8 mouse cellular contexts compared by ENCODE assay signal in genomic region chr11:49249811-49250421, GRCm38 (mm10). TPM values are rescaled to one million over a fixed set of nuclear protein-coding genes. Genes with fewer than 3 reads are reported as not detected.
A peak's percentile ranks its signal among the peaks of the same experiment; 100 is the strongest.
DNase-seq lines count a peak whose midpoint lies in the region; ATAC-seq and TF ChIP-seq lines count a peak whose summit lies in the region.

No protein-coding gene starts in this region.

- peak overlapping the region; percentile 57 for H3K4me3 ChIP-seq in hindbrain, embryonic 15.5 days
- H3K4me3 ChIP-seq in liver, embryonic 14.5 days (ENCODE audit: insufficient read depth in 1 of 2, low read depth in 2 of 2, low read length in 2 of 2) = peak overlapping the region; percentile 82

- H3K36me3 ChIP-seq in hindbrain, embryonic 15.5 days = 0 out of 2 replicates have a peak, but pooled peaks cover 4% of the 10 kb centered on the region
- H3K36me3 ChIP-seq in liver, embryonic 14.5 days (replicated peaks; ENCODE audit: control insufficient read depth, insufficient read depth, low read depth) = peaks cover 15% of the 10 kb centered on the region

- H3K4me1 ChIP-seq in hindbrain, embryonic 15.5 days (replicated peaks) = peaks cover 50% of the 10 kb centered on the region
- H3K4me1 ChIP-seq in liver, embryonic 14.5 days (replicated peaks; ENCODE audit: control insufficient read depth in 2 of 2, insufficient read depth in 2 of 2, low read length in 1 of 2) = peaks cover 43 to 61% of the 10 kb centered on the region in 2 experiments

- no peaks in the 10 kb centered on the region for H3K27me3 ChIP-seq in hindbrain, embryonic 15.5 days
- no peaks in the 10 kb centered on the region for H3K27me3 ChIP-seq in liver, embryonic 14.5 days (ENCODE audit: control insufficient read depth, insufficient read depth, low read length)

- peak overlapping the region; percentile 82 for H3K4me2 ChIP-seq in hindbrain, embryonic 15.5 days
- H3K4me2 ChIP-seq in liver, embryonic 14.5 days (ENCODE audit: low read depth) = peak overlapping the region; percentile 73

- no peak for TF ChIP-seq EP300 in liver, embryonic 14.5 days (IDR thresholded peaks at IDR 0.05; ENCODE audit: low read depth)

- no peaks in the 10 kb centered on the region for H3K9me3 ChIP-seq in hindbrain, embryonic 15.5 days
- no peaks in the 10 kb centered on the region for H3K9me3 ChIP-seq in liver, embryonic 14.5 days (ENCODE audit: control insufficient read depth, low read length)

- H3K27ac ChIP-seq in hindbrain, embryonic 15.5 days (replicated peaks) = peak overlapping the region; percentile 76
- peak overlapping the region; percentile 81 for H3K27ac ChIP-seq in liver, embryonic 14.5 days

- no peak for TF ChIP-seq CTCF in liver, embryonic 14.5 days (IDR thresholded peaks at IDR 0.05; ENCODE audit: low read depth)

- 32% methylated on average over 10 of the region's 10 CpGs for WGBS in hindbrain, embryonic 15.5 days
- WGBS in liver, embryonic 14.5 days (ENCODE audit: insufficient replicate concordance) = 4% methylated on average over 10 of the region's 10 CpGs

- peak; percentile 46 for DNase-seq in adrenal gland, adult 2 months
- DNase-seq in adrenal gland, adult 18-20 months (ENCODE audit: low spot score in 2 of 2) = no peak
- DNase-seq in liver, embryonic 14.5 days (ENCODE audit: low read depth in 3 of 3, low spot score in 3 of 3) = no peak
- DNase-seq in cerebellum, adult 11 months = no peak
- DNase-seq in right cerebral cortex, adult 2 months (ENCODE audit: low spot score in 2 of 2) = no peak

- peak overlapping the region; percentile 63 for H3K9ac ChIP-seq in hindbrain, embryonic 15.5 days
- H3K9ac ChIP-seq in liver, embryonic 14.5 days (replicated peaks) = peak overlapping the region; percentile 93

- peak; percentile 55 for ATAC-seq in common myeloid progenitor, adult 5-6 weeks (replicated peaks; ENCODE audit: low read depth, poor library complexity, severe bottlenecking)
- ATAC-seq in hindbrain, embryonic 15.5 days (ENCODE audit: low FRiP score, low read depth) = no peak
- ATAC-seq in liver, embryonic 14.5 days (ENCODE audit: insufficient read depth) = peak; percentile 21
- peak; percentile 73 for ATAC-seq in neutrophil, adult 5-6 weeks (ENCODE audit: extremely low read depth, insufficient number of reproducible peaks, low FRiP score, poor library complexity, severe bottlenecking)

RNA-seq across cellular contexts. Expression of gene Mgat1, which starts 5.9 kb away (rescaled TPM):
- total RNA-seq in adrenal gland, adult 2 months (2021) = 100 to 1,000 TPM; 115 to 119 TPM
- polyA plus RNA-seq in adrenal gland, adult 2 months (2012; rRNA removed) = 173 and 211 TPM in 2 replicates
- total RNA-seq in adrenal gland, adult 18-20 months (2021) = 100 to 1,000 TPM; 114 to 141 TPM
- 54.5 and 81.2 TPM in 2 replicates for total RNA-seq in common myeloid progenitor, adult 5-6 weeks (2017)
- polyA plus RNA-seq in hindbrain, embryonic 15.5 days (2015; fragmentation: Nextera tagmentation; extraction: Ambion mirVana) = 34.7 and 36.2 TPM in 2 replicates
- 22.8 and 23.7 TPM in 2 replicates for polyA plus RNA-seq in liver, embryonic 14.5 days (2012; rRNA removed)
- 22.6 and 25.7 TPM in 2 replicates for polyA plus RNA-seq in liver, embryonic 14.5 days (2014; fragmentation: Nextera tagmentation; extraction: Ambion mirVana)
- total RNA-seq in neutrophil, adult 5-6 weeks (2017) = 118 and 134 TPM in 2 replicates

RNA-seq across cellular contexts. Expression of gene Olfr1393, which starts 28.2 kb away (rescaled TPM):
- under 1 TPM in 1 of 2 experiments, not detected in 1; 0.32 TPM for total RNA-seq in adrenal gland, adult 2 months (2021)
- 0.04 TPM in 1 of 2 replicates, not detected in the other for polyA plus RNA-seq in adrenal gland, adult 2 months (2012; rRNA removed)
- not detected for total RNA-seq in adrenal gland, adult 18-20 months (2021)
- not detected in 2 replicates for total RNA-seq in common myeloid progenitor, adult 5-6 weeks (2017)
- not detected in 2 replicates for polyA plus RNA-seq in hindbrain, embryonic 15.5 days (2015; fragmentation: Nextera tagmentation; extraction: Ambion mirVana)
- 0.03 and 0.08 TPM in 2 replicates for polyA plus RNA-seq in liver, embryonic 14.5 days (2012; rRNA removed)
- 0.05 and 0.10 TPM in 2 replicates for polyA plus RNA-seq in liver, embryonic 14.5 days (2014; fragmentation: Nextera tagmentation; extraction: Ambion mirVana)
- total RNA-seq in neutrophil, adult 5-6 weeks (2017) = 0.23 and 0.98 TPM in 2 replicates

RNA-seq across cellular contexts. Expression of gene Olfr1392, which starts 35.2 kb away (rescaled TPM):
- total RNA-seq in adrenal gland, adult 2 months (2021) = not detected
- polyA plus RNA-seq in adrenal gland, adult 2 months (2012; rRNA removed) = 0.22 TPM in 1 of 2 replicates, not detected in the other
- under 1 TPM in 1 of 2 experiments, not detected in 1; 0.10 TPM for total RNA-seq in adrenal gland, adult 18-20 months (2021)
- not detected in 2 replicates for total RNA-seq in common myeloid progenitor, adult 5-6 weeks (2017)
- not detected in 2 replicates for polyA plus RNA-seq in hindbrain, embryonic 15.5 days (2015; fragmentation: Nextera tagmentation; extraction: Ambion mirVana)
- 0.01 TPM in 2 replicates for polyA plus RNA-seq in liver, embryonic 14.5 days (2012; rRNA removed)
- polyA plus RNA-seq in liver, embryonic 14.5 days (2014; fragmentation: Nextera tagmentation; extraction: Ambion mirVana) = not detected in 2 replicates
- total RNA-seq in neutrophil, adult 5-6 weeks (2017) = 0.49 and 0.58 TPM in 2 replicates

RNA-seq across cellular contexts. Expression of gene Zfp62, which starts 46.8 kb away (rescaled TPM):
- total RNA-seq in adrenal gland, adult 2 months (2021) = 10 to 100 TPM; 25.8 to 40.9 TPM
- polyA plus RNA-seq in adrenal gland, adult 2 months (2012; rRNA removed) = 2.2 and 2.7 TPM in 2 replicates
- total RNA-seq in adrenal gland, adult 18-20 months (2021) = 10 to 100 TPM; 27.0 to 34.6 TPM
- total RNA-seq in common myeloid progenitor, adult 5-6 weeks (2017) = 149 and 168 TPM in 2 replicates
- polyA plus RNA-seq in hindbrain, embryonic 15.5 days (2015; fragmentation: Nextera tagmentation; extraction: Ambion mirVana) = 38.0 and 40.7 TPM in 2 replicates
- 3.1 and 5.2 TPM in 2 replicates for polyA plus RNA-seq in liver, embryonic 14.5 days (2012; rRNA removed)
- polyA plus RNA-seq in liver, embryonic 14.5 days (2014; fragmentation: Nextera tagmentation; extraction: Ambion mirVana) = 10.6 and 11.4 TPM in 2 replicates
- 91.8 and 106 TPM in 2 replicates for total RNA-seq in neutrophil, adult 5-6 weeks (2017)

RNA-seq across cellular contexts. Expression of gene Olfr10, which starts 54.6 kb away (rescaled TPM):
- total RNA-seq in adrenal gland, adult 2 months (2021) = not detected
- not detected in 2 replicates for polyA plus RNA-seq in adrenal gland, adult 2 months (2012; rRNA removed)
- not detected for total RNA-seq in adrenal gland, adult 18-20 months (2021)
- not detected in 2 replicates for total RNA-seq in common myeloid progenitor, adult 5-6 weeks (2017)
- polyA plus RNA-seq in hindbrain, embryonic 15.5 days (2015; fragmentation: Nextera tagmentation; extraction: Ambion mirVana) = not detected in 2 replicates
- polyA plus RNA-seq in liver, embryonic 14.5 days (2012; rRNA removed) = not detected in 2 replicates
- not detected in 2 replicates for polyA plus RNA-seq in liver, embryonic 14.5 days (2014; fragmentation: Nextera tagmentation; extraction: Ambion mirVana)
- total RNA-seq in neutrophil, adult 5-6 weeks (2017) = not detected in 2 replicates
